Mouse (Mus musculus) MEL (cell line): ENCODE data around the gene Trnt1.

ENCODE experiments used
- EP300 ChIP-seq, 2 experiments: IDR thresholded peaks; 2 replicates each; pipeline ENCODE4 v1.6.1; 2011; ENCODE audit warnings: improper control_type of control experiment in 2 of 2, low read length in 2 of 2, low read depth in 1 of 2, mild to moderate bottlenecking in 1 of 2
- ZKSCAN1 ChIP-seq: IDR thresholded peaks from 2 replicates; pipeline ENCODE4 v1.6.1; 2012; ENCODE audit warnings: low read depth, mild to moderate bottlenecking, inconsistent platforms, low read length, improper control_type of control experiment, moderate library complexity

DNA sequence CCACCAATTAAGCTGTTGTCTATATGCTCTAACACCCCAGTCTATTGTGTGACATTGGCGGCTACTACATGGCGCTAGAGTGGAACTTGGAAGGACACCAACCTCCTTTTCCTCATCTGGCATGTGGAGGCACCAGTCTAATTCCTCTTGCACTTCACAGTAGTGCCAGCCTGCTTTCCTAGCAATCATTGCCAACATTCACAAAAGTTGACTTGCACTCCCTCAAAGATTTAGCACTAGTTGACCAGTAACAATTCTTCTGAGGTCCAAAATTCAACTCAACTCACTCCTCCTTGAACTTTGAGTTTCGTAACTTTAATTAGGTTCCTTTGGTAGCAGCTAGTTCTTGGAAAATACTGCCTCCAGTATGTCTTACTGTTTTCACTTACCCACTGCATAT lies 41.8 kb downstream of the Trnt1 start:
- TF ChIP-seq ZKSCAN1 = no peak
- TF ChIP-seq EP300 (IDR thresholded peaks at IDR 0.05; ENCODE audit: low read depth in 1 of 2, low read length in 2 of 2) = no peak
